Mouse (Mus musculus): ENCODE results near the gene Mrps18a. TPM values are rescaled to one million over a fixed set of nuclear protein-coding genes. Genes with fewer than 3 reads are reported as not detected.

Mrps18a gene
- total RNA-seq, 2 experiments from 2014 or later, result 74.1 to 79.3 TPM

DNA sequence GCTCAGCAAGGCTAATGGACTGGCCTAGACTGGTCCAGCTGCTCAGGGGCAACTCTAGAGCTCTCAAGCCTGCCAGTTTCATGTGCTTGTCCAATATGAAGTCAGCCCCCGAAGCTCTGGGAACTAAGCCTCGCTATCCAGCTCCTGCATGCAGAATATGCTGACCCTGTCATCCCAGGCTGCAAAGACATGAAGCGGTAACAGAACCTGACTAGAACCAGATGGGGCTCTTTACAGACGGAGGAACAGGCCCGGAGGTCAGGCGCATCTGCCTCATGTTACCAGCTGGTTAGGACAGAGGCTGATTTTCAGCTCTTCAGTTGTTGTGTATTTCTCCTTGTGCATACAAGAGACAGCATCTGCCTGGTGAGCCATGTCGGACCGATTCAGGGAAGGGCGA, 8.9 kb upstream of the Mrps18a start:
- no peak for DNase-seq

DNA sequence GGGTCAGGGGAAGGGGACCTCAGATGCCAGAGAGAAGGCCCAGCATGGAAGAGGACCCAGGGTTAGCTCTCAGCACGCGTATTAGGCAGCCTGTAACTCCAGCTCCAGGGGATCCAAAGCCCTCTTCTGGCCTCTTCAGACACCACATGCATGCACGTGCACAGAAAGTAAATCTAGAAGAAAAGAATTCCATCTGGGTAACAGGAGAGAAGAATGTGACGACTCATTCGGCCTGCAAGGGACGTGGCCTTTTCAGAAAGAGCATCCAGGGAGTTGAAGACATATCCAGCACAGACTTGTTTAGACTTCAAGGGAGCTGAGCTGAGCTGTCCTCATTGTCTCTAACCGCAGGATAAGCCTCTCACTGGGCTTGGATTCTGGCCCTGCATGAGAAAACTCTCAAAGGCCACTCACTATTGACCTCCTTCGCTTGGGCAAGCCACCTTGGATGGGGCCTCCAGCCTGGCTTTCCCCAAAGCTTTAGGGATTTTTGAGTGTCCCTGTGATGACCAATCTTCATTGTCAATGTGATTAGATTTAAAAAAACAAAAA, 8.1 kb upstream of the Mrps18a start:
- no peak for DNase-seq

GRCm38 (mm10) chr17:46104487-46104886, 6.3 kb upstream of the Mrps18a start:
- DNase-seq, result peak; percentile 86

DNA sequence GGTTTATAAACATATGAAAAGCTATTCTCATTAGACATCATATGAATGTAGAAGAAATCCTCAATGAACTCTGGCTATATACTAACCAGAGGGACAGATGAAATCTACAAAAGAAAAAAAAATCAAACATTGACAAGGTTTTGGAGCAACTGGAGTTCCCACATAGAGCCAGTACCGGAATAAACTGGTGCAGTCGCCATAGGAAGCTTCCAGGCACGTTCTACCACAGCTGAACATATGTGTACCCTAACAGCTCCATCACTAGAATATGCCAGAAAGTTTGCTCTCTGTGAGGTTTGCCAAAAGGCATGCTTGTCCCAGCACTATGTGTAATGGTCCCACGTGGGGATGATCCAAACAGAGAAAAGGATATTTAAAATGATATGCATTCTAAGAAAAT, 2.5 kb upstream of the Mrps18a start:
- DNase-seq, result no peak

GRCm38 (mm10) chr17:46115489-46115888, 4.7 kb downstream of the Mrps18a start:
- no peak for DNase-seq

DNA sequence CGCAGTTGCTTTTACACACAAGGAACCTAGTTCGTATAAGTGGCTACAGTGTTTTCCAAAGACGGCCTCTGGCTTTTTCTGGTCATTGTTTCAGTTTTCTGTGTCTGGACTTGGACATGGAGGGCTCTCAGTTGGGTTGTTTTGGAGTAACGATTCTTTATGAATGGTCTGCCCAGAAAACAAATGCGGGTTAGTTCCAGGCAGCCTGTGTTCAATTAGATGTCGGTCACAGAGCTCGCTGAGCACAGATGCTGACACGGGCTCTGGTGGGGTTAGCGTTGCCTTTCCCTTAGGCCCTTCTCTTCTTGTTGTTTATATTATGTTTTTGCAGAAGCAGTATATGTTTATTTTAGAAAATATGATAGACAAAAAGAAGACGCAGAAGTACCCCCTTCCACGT, 5.4 kb downstream of the Mrps18a start:
- DNase-seq, result no peak

GRCm38 (mm10) chr17:46116881-46117280, 6.1 kb downstream of the Mrps18a start:
- no peak for DNase-seq

- DNase-seq, result peak; percentile 44
Measured at GRCm38 (mm10) chr17:46117623-46118422, 7.0 kb downstream of the Mrps18a start.

DNA sequence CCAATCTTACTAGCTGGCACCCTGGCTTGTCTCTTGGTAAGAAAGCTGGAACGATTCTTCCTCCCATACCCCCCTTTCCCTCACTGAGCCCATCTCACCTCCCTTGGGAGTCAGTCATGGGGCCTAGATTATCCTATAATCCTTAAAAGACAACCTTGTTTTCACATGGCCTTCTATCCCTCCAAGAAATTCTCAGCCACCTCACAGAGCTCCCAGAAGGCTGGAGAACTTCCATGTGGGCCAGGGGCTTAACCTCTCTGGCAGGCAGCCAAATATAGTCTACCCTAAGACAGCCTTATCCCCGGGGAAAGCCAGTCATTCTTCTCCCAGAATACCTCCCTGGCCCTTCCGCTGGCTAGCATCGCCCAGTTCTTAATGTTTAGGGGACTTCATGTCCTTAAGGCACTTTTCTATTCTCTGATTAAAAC, 7.7 kb downstream of the Mrps18a start:
- DNase-seq, result no peak

- DNase-seq, result no peak
Measured at GRCm38 (mm10) chr17:46119641-46120040, 8.9 kb downstream of the Mrps18a start.

DNA sequence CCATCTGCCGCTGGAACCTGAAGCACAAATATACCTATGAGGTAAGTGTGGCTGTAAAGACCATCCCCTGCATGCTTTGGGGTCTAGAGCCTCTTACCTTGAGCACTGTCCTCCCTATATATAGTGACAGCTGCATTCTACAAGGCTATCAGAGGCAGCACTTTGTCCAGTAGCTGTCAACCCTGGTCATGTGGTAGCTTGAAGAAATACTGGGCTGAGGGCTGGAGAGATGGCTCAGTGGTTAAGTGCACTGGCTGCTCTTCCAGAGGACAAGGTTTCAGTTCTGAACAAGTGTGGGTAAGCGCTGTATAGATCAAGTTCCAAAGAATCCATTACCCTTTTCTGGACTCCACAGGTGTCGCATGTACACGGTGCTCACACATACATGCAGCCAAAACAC, 12.0 kb downstream of the Mrps18a start:
- no peak for DNase-seq

GRCm38 (mm10) chr17:46123285-46123684, 12.5 kb downstream of the Mrps18a start:
- DNase-seq, result no peak

DNA sequence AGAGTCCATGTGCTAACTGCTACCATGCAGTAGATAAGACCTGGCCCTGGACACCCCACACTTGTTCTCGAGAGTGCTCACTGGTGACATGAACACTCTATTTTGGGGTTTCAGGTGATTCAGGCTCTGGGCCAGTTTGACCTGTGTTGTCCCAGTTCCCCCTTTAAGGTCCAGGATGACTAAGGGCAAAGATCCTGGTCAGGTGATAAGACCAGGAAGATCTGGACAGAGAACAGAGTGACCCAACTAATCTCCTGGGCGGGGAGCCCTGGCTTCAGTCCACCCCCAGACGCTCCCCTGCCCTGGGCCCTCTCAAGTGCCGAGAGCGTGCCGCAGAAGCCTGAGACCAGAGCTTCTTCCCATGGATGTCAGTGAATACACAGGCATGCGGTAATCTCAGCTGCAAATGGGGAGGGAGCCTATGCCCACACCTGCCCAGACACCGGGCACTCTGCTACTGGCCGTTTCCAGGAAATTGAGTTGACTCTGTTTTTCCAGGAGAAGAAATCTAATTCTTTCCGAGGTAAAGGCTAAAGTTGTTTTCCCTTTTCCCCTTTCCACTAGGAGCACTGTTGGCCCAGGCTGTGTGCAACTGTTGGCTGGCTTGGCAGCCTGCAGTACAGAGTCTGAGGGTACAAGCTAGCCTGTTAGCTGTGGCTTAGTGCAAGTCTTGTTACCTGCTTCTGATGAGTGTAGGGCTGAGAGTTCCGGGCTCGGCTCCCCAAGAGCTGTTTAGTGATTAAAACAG, 13.3 kb downstream of the Mrps18a start:
- peak; percentile 65 for DNase-seq

DNA sequence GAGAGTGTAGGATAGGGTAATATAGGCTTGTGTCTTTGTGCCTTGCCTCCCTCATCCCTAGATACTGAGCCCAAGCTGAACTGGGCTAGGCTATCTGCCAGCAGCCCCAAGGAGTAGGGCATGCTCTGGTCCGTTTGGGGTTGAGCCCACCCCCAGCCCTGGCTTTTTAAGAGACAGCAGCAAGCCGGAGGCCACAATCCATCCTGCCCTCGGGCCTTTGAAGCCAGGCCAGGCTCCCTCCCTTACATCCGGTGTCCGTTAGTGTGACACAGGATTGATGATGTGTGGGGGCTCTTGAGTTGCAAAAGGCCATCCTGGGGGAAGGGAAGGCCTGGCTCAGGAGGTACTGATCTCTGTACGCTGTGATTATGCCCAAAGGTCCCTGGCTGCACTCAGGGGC, 15.8 kb downstream of the Mrps18a start:
- DNase-seq, result no peak

GRCm38 (mm10) chr17:46127814-46128493, 17.2 kb downstream of the Mrps18a start:
- DNase-seq, result no peak

GRCm38 (mm10) chr17:46129741-46130498, 19.1 kb downstream of the Mrps18a start:
- DNase-seq, result peak; percentile 82

GRCm38 (mm10) chr17:46132058-46132718, 21.4 kb downstream of the Mrps18a start:
- peak; percentile 54 for DNase-seq

- no peak for DNase-seq
Measured at GRCm38 (mm10) chr17:46132862-46133261, 22.1 kb downstream of the Mrps18a start.

DNA sequence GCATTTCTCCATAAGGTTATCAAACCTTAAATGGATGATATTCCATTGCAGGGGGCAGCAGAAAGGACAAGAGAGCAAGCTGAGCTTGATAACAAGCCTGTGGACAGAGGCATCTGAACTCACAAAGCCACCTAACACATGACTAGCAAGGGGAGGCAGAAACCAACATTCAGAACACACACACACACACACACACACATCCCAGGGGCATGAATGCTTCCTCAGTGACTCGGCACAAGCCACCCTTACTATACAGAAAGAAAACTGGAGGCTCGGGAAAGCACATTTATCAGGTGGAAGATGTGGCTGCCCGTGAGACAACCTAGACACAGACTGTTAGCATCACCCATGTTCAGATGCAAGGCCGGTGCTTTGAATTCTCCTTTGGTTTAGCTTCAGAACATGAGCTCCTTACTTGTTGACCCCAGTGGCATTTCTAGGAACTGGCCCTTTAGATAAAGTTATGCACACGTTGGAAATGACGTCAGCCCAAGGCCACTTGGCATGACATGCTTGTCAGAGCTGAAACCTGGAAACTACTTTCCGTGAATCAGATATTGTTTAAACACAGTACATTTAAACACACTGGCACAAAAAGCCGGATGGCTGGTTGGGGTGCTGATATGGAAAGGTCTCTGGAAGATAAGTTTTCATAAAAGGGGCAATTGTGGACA, 27.9 kb downstream of the Mrps18a start:
- DNase-seq, result no peak

- no peak for DNase-seq
Measured at GRCm38 (mm10) chr17:46139872-46140271, 29.1 kb downstream of the Mrps18a start.
